Mouse (Mus musculus): ENCODE measurements at regions not wholly inside any gene's neighbourhood (a gene's known extent, or its start where the extent isn't known, plus 50 kb on each side); places are given as distances from the start of the nearest gene placed in this dataset.

DNA sequence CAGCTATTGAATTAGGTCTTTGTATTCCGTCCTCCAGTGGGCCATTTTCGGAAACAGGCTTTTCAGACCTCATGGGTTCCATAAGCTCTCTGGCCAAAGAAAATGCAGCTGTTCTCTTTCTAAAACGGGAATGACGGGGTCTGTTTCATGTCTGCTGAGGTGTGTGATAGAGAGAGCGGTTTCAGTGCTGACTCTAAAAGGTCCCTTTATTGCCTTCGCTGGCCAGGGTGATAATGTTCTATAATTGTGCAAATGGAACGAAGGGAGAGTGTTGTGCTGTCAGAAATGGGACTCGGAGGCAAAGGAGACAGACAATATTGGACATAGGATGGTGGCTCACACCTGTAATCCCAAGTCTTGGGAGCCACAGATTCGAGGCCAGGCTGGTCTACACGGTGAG, 53.5 kb upstream of the Osbpl8 start:
- DNase-seq = no peak

DNA sequence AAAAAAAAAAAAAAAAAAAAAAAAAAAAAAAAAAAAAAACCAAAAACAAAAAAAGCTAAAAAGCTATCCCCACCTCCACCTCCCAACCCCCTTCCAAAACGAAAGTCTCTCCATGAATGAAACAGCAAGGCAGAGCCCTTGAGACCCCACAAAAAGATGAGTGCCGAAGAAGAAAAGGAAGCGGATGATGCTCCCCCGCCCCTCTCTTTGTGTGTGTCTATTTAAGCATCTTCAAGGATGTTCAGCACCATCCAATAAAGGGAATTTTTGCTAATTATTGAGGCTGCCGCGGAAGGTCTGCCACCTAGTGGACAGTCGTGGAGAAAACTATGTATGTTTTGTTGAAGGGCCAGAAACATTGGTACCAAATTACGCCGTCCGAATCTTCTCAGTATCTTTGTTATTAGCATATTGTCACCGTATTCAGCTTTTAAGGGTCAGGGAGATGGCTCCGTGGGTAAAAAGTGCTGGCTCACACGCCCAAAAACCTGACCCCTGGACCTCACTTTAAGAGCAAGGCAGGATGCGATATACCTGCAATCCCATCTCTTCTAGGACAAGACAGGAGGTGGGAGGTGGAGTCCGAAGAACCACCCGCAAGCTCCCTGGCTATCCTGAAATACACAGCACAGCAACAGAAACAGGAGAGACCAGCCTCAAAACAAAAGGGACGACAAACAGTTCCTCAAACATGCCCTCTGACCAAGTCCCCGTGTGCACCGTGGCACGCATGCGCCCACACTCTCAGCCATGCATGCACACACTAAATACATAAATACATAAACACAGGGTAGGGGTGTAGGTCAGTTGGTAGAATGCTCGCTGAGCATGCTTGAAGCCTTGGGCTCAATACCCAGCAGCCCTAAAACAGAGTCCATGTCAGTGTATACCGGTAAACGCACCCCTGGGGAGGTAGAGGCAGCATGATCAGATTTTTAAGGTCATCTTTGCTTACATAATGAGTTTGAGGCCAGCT, 55.6 kb upstream of the Osbpl8 start:
- DNase-seq = peak; percentile 71

DNA sequence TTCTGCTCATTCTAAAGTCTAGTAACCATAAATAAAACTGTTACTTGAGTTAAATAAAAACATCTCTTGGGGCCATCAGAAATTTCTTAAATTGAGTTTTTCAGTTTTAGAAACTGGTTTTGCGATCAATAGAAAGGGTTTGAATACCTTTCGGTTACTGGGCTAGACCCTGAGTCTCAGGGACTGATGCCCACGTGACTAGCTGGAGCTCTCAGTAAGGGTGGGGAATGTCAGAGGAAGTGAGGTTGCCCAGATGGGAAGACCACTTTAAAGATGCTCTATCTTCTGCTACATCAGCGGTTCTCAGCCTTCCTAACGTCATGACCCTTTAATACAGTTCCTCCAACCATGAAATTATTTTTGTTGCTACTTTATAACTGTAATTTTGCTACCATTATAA, 56.7 kb upstream of the Osbpl8 start:
- DNase-seq = no peak

DNA sequence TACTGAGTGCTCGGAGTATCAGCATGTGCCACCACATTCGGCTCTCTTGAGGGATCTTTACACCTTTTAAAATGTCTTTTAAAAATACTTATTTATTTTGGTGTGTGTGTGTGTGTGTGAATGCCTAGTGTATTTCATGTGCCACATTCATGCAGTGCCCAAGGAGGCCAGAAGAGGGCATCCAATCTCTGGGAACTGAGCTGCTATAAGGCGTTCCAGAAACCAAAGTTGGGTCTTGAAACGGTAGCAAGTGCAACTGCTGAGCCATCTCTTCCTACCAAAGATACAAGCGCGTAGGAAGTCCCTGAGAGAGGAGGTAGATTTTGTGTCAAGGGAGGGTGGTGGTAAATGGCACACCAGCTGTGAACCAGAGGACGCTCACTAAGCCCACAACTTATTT, 57.2 kb upstream of the Osbpl8 start:
- peak; percentile 82 for DNase-seq

DNA sequence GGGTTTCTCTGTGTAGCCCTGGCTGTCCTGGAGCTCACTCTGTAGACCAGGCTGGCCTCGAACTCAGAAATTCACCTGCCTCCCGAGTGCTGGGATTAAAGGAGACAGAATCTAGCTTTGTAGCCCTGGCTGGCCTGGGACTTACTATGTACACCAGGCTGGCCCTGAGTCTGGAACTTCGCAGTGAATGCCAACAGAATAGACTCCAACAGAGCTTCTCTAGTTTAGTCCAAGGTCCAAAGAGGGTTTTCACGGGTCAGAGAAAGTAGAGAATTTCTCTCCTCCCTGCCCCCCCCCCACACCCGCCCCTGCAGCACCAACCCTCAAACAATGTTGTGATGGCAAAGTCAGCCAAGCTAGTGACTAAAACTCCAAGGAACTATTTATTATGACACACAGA, 58.1 kb upstream of the Osbpl8 start:
- no peak for DNase-seq

DNA sequence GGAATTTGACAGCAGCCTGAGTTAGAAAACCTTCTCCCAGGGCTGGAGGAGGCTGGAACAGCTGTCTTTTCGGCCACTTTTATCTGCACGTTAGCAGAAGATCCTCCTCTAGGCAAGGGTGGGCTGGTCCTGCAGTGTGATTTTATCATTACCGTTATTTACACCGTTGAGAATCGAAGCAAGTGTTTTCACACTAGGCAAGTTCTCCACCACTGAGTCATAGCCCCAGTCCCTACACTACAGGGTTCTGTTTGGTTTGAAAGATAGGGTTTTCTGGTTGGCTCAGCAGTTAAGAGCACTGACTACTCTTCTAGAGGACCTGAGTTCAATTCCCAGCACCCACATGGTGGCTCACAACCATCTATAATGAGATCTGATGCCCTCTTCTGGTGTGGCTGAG, 58.9 kb upstream of the Osbpl8 start:
- no peak for DNase-seq

DNA sequence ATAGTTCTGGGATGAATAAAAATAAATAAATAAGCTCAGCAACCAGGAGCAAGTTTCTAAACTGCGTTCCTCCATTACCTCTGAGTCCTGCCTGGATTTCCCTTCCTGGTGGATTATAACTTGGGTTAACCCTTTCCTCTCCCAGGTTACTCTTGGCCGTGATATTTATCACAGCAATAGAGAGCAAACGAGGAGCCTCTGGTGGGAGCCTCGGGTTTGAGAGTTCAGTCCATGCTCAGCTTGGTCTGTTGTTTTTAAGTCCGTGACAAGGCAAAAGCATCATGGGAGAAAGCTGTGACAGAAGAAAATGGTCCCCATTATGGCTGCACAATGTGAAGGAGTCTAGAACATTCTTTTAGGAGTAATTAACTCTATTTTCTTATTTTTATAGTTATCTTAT, 61.0 kb upstream of the Osbpl8 start:
- DNase-seq = no peak

DNA sequence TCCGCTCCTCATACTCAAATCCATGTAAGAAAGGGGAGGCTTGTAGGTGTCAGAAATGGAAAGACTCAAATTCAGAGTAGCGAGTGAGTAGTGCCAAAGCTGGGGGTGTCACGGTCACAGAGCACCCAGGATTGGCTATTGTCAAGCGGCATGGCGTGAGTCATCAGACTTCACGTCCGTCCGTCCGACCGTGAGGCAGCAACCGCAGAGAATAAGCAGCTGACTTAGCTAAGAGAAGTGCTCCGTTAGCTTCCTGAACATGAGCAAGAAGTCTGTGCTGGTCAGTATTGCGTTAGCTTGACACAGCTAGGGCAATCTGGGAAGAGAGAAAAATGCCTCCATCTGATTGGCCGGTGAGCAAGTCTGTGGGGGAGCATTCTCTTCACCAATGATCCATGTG, 61.5 kb upstream of the Osbpl8 start:
- peak; percentile 27 for DNase-seq

DNA sequence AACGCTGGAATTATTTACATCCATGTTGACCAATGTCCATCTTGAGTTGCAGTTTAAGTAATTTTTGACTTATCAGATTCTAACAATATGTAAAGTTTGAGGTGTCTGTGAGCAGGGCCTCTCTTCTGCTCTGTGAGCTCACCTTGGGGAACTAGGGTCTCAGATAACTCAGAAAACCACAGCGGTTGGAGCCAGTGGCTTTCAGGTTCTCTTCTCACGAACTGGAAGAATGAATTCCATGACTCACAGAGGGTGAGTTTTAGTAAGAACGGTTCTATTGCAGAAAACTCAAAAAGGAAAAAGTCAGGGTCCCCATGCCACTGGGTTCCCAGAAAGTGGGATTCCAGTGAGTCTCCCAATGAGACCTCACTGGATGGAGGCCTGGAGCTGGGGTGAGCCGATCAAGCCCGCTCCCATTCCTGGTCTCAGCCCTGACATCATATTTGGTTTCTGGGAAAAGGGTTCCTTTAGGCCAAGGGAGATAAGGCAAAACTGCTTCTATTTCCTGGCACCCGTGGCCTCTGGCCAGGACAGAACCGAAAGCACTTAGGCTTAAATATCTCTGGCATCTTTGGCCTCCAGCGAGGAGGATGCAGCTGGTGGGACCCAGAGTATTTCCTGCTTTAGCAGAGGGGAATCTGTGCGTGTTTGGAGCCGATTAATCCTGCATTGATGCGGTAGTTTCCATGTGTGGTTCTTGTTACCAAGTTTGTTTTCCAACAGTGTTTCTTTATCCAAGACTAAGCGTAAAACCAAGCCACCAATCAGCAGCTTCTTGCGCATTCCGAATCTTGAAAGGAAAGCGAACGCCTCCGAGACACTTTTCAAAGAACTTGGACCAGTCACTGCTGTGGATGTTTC, 62.4 kb upstream of the Osbpl8 start:
- DNase-seq = peak; percentile 75

DNA sequence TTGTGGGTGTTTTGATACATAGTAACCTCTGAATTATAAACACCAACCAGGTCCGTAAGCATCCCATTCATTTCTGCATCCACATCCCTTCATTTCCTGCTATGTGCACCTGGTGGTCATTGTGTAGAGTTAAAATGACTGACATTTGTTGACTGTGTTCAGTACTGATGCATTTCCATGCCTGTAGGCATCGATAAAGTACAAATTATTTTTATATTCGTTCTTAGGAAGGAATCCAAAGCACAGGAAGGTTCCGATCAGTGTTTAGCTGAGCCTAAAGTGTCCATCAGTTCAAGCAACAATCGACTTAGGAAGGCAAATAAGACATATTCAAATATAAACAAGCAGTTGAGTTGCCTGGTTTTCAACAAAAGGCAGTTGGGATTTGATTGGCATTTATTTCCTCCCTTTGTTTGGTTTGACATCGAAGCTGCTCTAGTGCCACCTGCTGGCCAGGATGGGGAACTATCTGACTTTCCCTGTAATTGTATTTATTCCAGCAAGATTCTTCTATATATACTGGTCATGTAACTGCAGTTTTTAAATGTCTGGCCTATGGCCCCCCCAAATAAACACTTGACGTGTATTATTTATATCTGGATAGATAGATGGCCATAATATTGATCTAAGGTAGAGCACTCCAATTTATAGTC, 64.6 kb upstream of the Osbpl8 start:
- DNase-seq = peak; percentile 85

DNA sequence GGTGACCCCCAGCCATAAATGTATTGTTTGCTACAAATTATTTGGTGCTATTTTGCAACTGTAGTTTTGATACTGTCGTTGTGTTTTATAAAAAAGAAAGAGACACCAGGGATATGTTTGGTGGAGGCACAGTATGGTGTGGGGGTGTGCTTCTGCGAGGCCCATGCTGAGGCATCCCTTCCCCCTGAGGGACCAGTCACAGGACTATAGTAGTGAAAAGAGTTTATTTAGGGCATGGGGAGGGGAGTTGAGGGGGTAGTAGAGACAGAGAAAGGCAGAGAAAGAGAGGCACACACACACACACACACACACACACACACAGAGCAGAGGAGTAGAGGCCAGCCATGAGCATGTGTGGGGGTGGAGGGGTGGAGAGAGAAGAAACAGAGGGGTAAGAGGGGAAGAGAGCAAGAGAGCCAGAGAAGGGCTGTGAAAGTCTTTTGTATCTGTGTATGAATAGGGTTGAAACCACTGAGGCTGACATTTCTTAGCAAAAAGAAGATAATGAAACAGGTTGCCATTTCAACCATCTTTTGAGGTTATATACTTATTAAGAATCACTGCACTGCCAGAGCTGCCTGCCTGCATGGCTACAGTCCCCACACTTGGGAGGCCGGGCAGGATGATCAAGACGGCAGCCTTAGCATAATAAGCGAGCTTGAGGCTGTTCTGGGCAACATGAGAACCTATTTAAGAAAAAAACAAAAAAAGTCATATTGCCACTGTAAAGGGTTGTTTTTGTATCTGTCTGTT, 65.3 kb upstream of the Osbpl8 start:
- no peak for DNase-seq

DNA sequence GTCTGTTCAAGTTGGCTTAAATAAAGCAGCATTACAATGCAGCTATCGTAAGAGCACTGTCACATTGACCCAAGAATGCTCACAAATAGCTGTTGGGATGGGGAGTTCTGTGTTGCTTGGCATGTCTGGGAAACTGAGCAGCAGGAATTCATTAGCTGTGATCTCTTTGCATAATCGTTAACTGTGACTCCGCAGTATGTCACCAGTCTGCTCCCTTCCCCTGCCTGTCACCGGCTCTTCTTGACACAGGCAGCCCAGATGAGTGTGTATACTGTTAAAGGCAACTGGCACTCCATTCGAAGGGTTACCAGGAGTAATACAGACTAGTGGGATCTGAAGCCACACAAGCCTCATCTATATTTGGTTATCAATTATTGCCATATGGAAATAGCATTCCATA, 67.3 kb upstream of the Osbpl8 start:
- DNase-seq = no peak

DNA sequence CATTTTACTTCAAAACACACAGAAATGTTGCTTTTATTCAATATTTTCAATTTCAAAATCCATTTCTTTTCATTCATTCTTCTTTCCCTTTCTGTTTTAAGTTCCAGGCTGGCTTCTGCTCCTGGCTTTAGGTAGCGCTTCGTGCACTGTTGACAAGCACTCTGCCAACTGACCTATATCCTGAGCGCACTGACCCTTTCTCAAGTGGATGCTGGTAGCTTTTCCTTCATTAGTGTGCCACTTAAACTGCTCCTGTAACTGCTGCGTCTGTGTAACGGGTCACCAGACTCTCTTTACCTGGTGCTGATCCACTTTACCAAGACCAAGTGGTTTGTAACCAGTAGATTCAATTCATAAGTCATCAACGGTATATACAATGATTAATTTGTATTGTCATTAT, 67.7 kb upstream of the Osbpl8 start:
- DNase-seq = no peak

DNA sequence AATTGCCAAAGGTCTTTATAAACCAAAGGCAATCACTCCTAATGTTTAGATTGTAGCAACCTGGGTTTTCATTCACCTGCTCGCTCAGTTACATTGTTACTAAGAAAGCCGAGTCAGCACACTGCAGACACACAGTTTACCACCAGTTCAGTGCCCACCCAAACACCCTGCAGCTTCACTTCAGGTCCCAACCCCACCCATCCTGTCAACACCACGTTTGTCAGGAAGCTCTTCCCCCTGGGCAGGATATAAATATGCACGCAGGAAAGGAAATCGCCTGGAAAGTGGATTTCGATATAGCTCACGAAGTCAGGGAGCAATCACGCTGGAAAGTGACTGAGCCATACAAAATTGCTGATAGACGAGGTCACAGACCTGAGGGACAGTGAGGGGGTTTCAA, 70.1 kb upstream of the Osbpl8 start:
- no peak for DNase-seq

DNA sequence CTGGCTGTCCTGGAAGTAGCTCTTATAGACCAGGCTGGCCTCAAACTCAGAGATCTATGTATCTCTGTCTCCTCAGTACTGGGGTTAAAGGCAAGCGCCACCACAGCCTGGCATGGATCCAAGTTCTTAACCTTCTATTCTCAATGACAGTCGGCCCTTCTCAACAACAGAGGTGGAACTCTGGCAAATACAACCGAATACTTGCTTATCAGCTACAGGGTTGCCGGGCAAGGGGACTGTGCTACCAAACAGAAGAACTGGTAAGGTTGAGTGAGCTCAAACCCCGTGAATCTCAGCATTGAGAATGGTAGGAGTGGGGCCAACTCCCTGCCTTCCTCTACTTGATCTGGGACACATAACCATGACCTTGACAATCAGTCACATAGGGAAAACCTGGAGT, 75.2 kb upstream of the Osbpl8 start:
- peak; percentile 52 for DNase-seq

DNA sequence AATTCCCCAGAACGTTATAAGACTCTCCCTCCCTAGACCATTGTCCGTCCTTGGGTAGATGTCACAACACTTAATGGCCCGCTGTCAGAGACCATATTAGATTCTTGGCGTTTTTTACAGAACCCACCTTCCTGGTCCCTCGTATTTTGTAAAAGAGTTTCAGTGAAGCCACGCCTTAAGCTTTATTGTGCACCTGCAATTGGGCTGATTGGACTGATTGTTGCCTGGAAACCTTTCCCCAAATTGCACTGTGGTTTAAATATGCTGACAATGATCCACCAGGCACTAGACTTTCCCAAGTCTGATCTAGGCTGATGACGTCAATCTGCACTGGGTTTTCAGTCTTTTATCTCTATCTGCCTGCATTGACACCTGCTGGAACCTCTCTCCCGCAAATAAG, 75.6 kb upstream of the Zdhhc17 start:
- no peak for DNase-seq

DNA sequence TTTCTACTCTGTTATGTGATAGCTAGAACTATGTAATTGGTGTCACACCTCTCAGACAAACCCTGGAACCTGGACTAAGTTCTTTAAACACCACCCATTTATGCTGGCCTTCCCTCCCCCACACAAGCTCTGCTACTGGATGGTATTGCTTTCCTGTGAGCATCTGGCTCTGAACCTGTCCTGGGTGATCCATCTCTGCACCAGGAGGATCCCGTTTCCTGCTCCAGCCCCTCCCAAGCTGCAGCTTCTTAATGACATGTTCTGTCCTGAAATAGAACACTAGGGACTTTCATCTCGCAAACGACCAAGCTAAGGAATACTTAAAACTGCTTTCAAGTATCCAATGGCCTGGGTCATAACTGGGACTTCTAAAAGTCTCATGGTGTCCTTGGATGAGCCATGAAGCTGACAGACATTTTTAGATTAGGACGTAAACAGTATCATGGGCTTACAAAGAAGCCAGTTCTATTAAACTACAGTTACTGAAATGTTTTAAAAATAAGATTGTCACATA, 74.4 kb upstream of the Zdhhc17 start:
- no peak for DNase-seq

DNA sequence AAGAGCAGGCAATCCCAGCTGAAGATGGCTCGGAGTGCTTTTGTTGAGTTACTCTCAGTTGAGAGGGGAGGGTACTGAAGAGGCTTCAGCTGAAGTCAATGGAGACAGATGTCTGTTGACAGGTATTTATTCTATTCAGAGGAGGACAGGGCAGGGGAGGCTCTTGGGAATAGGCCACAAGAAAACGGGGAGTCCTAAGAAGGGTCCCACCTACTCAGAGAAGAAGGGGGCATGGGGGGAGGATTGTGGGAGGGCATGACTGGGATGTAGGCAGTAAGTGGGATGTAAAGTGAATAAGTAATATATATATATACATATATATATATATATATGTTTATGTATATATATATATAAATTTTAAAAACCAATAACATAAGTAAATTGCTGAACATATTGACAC, 73.9 kb upstream of the Zdhhc17 start:
- no peak for DNase-seq

DNA sequence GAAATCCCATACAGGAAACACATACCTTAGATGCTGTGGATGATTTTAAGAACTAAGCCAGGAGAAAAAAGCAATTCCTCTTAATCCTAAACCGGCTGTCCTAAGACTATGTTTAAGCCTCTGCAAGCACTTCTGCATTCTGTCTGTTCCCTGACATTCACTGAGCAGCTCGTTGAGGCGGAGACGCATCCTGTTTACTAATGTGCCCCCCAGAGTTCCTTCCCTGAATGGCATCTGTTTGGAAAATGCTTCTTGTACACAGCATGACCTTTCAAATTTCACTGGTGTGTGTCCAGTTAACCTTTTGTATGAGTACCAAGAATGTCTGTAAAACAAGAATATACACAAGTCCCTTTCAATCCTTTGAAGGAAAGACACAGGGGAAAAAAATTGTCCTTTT, 73.4 kb upstream of the Zdhhc17 start:
- DNase-seq = no peak

DNA sequence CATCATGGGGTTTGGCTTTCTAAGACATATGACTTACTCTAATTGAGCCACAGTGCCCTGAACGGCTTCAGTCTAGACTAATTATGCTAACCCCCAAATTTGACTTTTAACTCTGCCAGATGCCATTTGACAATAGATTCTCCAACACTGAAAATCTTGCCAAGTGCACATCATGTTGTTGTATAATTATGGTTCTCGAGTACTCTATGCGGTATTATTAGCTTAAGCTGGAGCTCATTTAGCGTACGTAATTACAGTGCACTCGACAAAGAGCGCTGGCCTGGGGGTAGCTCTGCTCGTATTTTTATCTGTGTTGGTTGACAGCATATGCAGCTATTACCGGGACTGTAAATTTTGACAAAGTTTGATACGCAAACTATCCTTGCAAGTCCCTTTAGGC, 70.4 kb upstream of the Zdhhc17 start:
- DNase-seq = no peak

DNA sequence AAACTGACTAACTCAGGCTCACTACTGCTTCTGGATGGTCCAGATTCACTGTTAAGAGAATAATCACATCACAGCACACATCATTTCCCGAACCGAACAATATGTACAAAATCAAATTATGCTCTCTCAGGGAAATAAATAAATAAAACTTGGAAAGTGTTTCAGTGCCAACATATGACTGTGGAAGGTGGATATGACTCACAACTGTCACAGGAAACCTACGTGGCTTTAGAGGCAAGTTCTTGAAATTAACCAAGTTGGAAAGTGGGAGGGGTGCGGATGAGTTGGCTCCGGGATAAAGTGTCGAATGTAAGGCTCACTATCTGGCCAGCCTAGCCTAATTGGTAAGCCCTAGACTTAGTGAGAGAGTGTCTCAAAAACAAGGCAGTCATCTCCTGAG, 69.1 kb upstream of the Zdhhc17 start:
- no peak for DNase-seq

DNA sequence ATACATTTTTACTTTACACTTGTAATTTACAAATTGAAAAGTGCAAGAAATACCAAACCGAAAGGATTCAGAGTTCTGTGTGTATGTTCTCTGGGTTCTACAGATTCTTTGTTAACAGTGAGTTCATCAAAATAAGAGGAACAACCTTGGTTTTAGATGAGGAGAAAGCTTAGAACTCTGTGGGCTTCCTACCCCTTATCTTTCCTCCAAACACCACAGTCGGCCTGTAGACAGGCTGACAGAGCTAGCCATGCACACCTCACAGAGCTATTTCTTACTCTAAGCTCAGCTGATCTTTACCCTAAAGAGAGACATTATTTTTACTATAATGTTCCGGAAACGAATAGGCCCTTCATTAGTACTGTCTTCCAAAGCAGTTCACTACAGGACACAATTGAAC, 67.7 kb upstream of the Zdhhc17 start:
- DNase-seq = no peak

Measured in heart, postnatal 4 days (tissue).